Mouse (Mus musculus) bone marrow, adult 2 months (tissue): Measurements from ENCODE around the gene Ankrd39.

Source experiments
- CTCF ChIP-seq: fragments of 200-500 bp; IDR thresholded peaks from 2 replicates; pipeline ENCODE4 v1.5.1; 2011; ENCODE audit warnings: low read length, control low read depth; ENCODE audit not compliant: control insufficient read depth, insufficient read depth
- POLR2A ChIP-seq: fragments of 200-500 bp; IDR thresholded peaks from 2 replicates; pipeline ENCODE4 v1.6.1; 2011; ENCODE audit warnings: low read depth, mild to moderate bottlenecking, control low read depth, low read length, borderline replicate concordance; ENCODE audit not compliant: control insufficient read depth

DNA sequence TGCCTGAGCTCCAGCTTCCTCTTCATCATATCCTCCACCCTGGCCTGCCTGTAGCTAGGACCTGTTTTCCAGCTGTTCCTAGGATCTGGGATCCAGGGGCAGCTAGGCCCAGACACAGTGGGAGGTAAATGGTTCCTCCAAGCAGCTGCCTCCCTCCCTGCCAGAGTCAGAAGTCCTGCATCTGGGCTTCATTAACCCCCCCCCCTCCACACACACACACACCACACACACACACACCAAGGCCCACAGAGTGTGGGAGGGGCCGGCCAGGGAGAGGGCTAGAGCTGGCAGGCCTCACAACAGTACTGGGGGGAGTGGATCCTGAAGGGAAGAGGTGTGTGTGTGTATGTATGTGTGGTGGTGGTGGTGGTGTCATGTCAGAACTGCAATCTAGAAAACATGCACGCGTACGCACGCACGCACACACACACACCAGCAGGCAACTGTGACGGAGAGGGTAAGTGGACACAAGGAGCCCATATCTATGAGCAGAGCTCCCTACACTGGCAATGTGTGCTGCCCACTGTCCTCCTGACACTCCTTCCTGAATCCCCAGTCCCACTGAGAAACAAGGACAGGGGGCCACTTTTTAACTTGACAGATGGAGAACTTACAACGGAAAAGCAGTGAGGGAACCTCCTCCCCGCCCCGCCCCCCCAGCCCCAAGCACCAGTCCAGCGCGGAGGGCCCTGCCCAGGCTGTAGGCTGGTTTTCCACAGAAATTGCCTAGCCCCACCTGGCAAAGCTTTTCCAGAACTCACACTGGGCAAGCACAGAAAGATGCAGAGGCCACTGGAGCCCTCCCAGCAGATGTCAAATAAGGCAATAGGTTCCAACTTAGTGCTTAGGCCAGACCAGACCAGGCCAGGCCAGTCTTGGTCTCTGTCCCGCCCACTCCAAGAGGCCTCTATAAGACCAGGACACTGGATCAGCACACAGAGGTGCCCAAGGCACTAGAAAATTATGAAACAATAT, 41.5 kb upstream of the Ankrd39 start:
- TF ChIP-seq POLR2A = no peak
- no peak for TF ChIP-seq CTCF
